Mouse (Mus musculus): Measurements from ENCODE around the gene Ccer2. TPM values are rescaled to one million over a fixed set of nuclear protein-coding genes. Genes with fewer than 3 reads are reported as not detected.

The Ccer2 gene
- polyA plus RNA-seq (2012; ENCODE audit: low replicate concordance), result not detected in 2 replicates

GRCm38 (mm10) chr7:28756079-28756478 lies at the start of gene Ccer2:
Gene Ccer2, plus strand, starts transcription at chr7:28756174.

GRCm38 (mm10) chr7:28716590-28717281 lies 39.2 kb upstream of the Ccer2 start, which contains the start of gene Fbxo17:
Gene Fbxo17, plus strand, starts transcription at chr7:28716804.

GRCm38 (mm10) chr7:28741709-28742438 lies 14.1 kb upstream of the Ccer2 start, which contains the start of the genes Mrps12 and Sars2:
Gene Mrps12, minus strand, starts transcription at chr7:28741820.
Gene Sars2, plus strand, starts transcription at chr7:28741992.

DNA sequence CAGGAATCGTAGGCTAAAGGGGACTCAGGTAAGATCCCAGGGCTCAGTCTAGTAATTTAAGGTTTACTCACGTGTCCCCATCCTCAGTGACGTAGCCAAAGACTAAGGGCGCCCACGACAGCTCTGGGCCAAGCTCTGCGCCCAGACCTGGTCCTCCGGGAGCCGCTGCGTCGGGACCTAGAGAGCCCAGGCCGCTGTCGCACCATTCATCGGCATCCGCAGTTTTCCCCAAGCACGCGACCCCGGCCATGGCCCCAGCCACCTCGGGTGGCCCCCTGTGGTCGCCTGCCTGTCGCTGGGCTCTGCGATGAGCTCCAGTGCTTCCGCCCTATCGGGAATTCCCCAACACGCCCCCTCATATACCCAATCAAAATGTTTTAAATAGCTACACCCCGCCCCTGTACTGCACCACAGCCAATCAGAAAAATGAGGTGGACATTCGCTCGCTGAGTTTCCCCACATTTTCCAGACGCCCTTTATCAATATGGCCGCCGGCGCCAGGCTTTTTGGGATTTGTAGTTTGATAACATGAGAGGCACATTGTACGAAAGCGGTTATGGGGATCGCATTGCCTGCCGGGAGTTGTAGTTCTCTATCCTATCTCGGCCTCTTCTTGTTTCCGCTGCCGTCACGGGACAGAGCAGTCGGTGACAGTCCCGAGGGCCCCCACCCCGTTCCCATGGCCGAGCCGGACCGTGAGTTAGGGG lies 10.4 kb downstream of the Ccer2 start, which contains the start of gene Sirt2:
Gene Sirt2 (plus strand): TSS at position 563 of the 707 bp plus-strand sequence.

GRCm38 (mm10) chr7:28767462-28767965 lies 11.5 kb downstream of the Ccer2 start, which contains the start of gene Nfkbib:
Gene Nfkbib, minus strand, starts transcription at chr7:28767512.

GRCm38 (mm10) chr7:28788307-28789195 lies 32.6 kb downstream of the Ccer2 start, which contains the start of gene Rinl:
Gene Rinl, plus strand, starts transcription at chr7:28788969.

DNA sequence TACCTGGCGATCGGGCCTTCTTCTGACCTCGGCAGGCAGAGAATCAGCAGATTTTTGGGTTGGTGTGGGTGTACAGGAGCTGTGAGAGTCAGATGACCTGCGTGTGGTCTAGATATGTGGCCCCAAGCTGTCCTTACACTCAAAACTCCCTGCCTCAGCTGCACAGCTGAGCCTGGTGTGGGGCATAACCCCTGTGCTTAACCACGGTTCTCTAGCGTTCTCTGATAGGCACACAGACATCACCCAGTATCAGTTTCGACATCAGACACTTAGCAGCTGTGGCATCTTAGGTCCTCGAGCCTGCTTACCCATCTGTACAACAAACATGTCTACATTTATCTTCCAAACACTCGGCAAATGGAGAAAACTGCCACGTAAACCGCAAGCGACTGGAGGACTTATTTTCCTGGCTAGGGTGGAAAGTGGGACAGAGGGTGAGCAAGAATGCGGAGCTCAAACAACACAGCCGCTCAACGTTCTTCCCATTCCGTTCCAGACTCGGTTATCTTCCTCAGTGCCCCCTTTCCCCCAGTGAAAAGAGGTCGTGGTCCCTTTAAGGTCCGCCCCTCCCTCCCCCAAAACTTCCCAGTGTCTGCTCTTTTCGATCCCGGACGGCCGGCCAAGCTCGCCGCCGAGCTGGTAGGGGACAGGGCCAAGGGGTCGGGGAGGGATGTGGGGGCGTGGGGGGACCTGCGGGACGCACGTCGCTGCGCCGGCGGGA lies 52.4 kb downstream of the Ccer2 start, which contains the start of gene Hnrnpl:
Gene Hnrnpl (plus strand): TSS at position 321 of the 721 bp plus-strand sequence.

Other genes starting within 250 kb of the Ccer2 start
- gene Ifnl2, start 245.7 kb upstream of the Ccer2 start, polyA plus RNA-seq (2012; ENCODE audit: low replicate concordance), result not detected in 2 replicates
- not detected in 2 replicates for gene Ifnl3, start 233.3 kb upstream of the Ccer2 start, polyA plus RNA-seq (2012; ENCODE audit: low replicate concordance)
- 1.4 TPM in 1 of 2 replicates, not detected in the other for gene Sycn, start 215.3 kb upstream of the Ccer2 start, polyA plus RNA-seq (2012; ENCODE audit: low replicate concordance)
- gene Nccrp1, start 208.9 kb upstream of the Ccer2 start, polyA plus RNA-seq (2012; ENCODE audit: low replicate concordance), result 1.1 and 2.7 TPM in 2 replicates
- gene Samd4b, start 158.0 kb upstream of the Ccer2 start, polyA plus RNA-seq (2012; ENCODE audit: low replicate concordance), result 102 and 209 TPM in 2 replicates
- gene Pak4, start 158.0 kb upstream of the Ccer2 start, polyA plus RNA-seq (2012; ENCODE audit: low replicate concordance), result 31.7 and 62.2 TPM in 2 replicates
- gene Acp7, start 124.8 kb upstream of the Ccer2 start, polyA plus RNA-seq (2012; ENCODE audit: low replicate concordance), result not detected in 2 replicates
- 1.7 and 3.7 TPM in 2 replicates for gene Fbxo27, start 63.3 kb upstream of the Ccer2 start, polyA plus RNA-seq (2012; ENCODE audit: low replicate concordance)
- 5.3 and 10.8 TPM in 2 replicates for gene Fbxo17, start 39.4 kb upstream of the Ccer2 start, polyA plus RNA-seq (2012; ENCODE audit: low replicate concordance)
- 101 and 240 TPM in 2 replicates for gene Mrps12, start 14.4 kb upstream of the Ccer2 start, polyA plus RNA-seq (2012; ENCODE audit: low replicate concordance)
- 31.9 and 34.0 TPM in 2 replicates for gene Sars2, start 14.2 kb upstream of the Ccer2 start, polyA plus RNA-seq (2012; ENCODE audit: low replicate concordance)
- 147 and 155 TPM in 2 replicates for gene Sirt2, start 10.6 kb downstream of the Ccer2 start, polyA plus RNA-seq (2012; ENCODE audit: low replicate concordance)
- 141 and 276 TPM in 2 replicates for gene Nfkbib, start 11.3 kb downstream of the Ccer2 start, polyA plus RNA-seq (2012; ENCODE audit: low replicate concordance)
- gene Rinl, start 32.8 kb downstream of the Ccer2 start, polyA plus RNA-seq (2012; ENCODE audit: low replicate concordance), result 181 and 415 TPM in 2 replicates
- 330 and 575 TPM in 2 replicates for gene Hnrnpl, start 52.4 kb downstream of the Ccer2 start, polyA plus RNA-seq (2012; ENCODE audit: low replicate concordance)
- 11.3 and 45.0 TPM in 2 replicates for gene Ech1, start 69.0 kb downstream of the Ccer2 start, polyA plus RNA-seq (2012; ENCODE audit: low replicate concordance)
- gene Lgals4, start 77.7 kb downstream of the Ccer2 start, polyA plus RNA-seq (2012; ENCODE audit: low replicate concordance), result 3.5 and 5.1 TPM in 2 replicates
- 0.22 and 0.39 TPM in 2 replicates for gene Lgals7, start 107.7 kb downstream of the Ccer2 start, polyA plus RNA-seq (2012; ENCODE audit: low replicate concordance)
- gene Capn12, start 125.2 kb downstream of the Ccer2 start, polyA plus RNA-seq (2012; ENCODE audit: low replicate concordance), result 0.03 TPM in 1 of 2 replicates, not detected in the other
- 220 and 236 TPM in 2 replicates for gene Actn4, start 206.2 kb downstream of the Ccer2 start, polyA plus RNA-seq (2012; ENCODE audit: low replicate concordance)
- 58.3 and 170 TPM in 2 replicates for gene Eif3k, start 225.7 kb downstream of the Ccer2 start, polyA plus RNA-seq (2012; ENCODE audit: low replicate concordance)
- 503 and 613 TPM in 2 replicates for gene Map4k1, start 225.9 kb downstream of the Ccer2 start, polyA plus RNA-seq (2012; ENCODE audit: low replicate concordance)

Data from hematopoietic multipotent progenitor cell, adult 10-12 weeks (in vitro differentiated cells).